Mouse (Mus musculus): ENCODE data around the gene Mylk4. TPM values are rescaled to one million over a fixed set of nuclear protein-coding genes. Genes with fewer than 3 reads are reported as not detected.

Mylk4 gene
- total RNA-seq (2023) = not detected

GRCm38 (mm10) chr13:32783816-32784215 lies at the start of gene Mylk4:
TSS of gene Mylk4 (minus strand) at chr13:32783954.

DNA sequence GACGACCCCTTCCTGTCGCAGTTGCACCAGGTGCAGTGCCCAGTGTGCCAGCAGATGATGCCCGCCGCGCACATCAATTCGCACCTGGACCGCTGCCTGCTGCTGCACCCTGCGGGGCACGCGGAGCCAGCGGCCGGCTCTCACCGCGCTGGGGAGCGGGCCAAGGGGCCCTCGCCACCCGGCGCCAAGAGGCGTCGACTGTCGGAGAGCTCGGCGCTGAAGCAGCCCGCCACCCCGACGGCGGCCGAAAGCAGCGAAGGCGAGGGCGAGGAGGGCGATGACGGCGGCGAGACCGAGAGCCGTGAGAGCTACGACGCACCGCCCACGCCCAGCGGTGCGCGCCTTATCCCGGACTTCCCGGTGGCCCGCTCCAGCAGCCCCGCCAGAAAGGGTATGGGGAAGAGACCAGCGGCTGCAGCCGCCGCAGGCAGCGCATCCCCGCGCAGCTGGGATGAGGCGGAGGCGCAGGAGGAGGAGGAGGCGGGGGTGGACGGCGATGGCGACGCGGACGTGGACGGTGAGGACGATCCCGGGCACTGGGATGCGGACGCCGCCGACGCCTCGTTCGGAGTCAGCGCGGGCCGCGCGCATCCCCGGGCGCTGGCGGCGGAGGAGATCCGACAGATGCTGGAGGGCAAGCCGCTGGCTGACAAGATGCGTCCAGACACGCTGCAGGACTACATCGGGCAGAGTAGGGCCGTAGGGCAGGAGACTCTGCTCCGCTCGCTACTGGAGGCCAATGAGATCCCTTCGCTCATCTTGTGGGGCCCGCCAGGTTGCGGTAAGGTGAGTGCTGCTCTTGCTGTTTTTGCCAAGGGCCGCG lies 18.7 kb upstream of the Mylk4 start, which contains the start of gene D930007J09Rik:
Gene D930007J09Rik, minus strand, starts transcription at position 591 of the 823 bp plus-strand sequence.

DNA sequence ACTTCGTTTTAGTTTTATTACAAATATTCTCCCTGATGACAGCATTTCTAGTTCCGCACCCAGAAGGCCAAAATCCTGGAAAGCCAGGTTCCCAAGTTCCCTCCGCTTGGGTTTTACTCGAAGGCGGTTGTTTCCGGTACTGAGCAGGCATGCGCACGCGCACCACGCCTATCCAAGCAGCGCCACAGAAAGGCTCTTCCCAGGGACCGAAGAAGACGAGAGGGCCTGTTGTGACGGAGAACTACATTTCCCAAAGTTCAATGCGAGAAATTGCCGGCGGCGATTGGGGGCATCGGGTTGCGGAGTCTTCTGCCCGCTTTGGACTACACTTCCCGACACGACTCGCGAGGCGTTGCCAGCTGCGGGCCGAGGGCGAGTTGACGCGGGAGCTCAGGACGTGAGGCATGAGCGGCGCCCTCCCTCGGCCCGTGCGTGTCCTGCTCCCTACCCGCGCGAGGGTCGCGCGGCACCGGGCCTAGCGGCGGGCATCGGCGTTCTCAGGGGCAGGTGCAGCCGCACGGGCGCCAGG lies 18.0 kb upstream of the Mylk4 start, which contains the start of gene Wrnip1:
Gene Wrnip1, plus strand, starts transcription at position 346 of the 529 bp plus-strand sequence.

Other genes with a start within 250 kb of the Mylk4 start
- gene Wrnip1, start 18.1 kb upstream of the Mylk4 start, total RNA-seq (2023) = 10 to 100 TPM in 1 of 2 experiments, 1 to 10 TPM in 1; 9.4 to 15.9 TPM
- not detected for gene D930007J09Rik, start 18.9 kb upstream of the Mylk4 start, total RNA-seq (2023)
- gene Serpinb1a, start 67.2 kb upstream of the Mylk4 start, total RNA-seq (2023) = 100 to 1,000 TPM; 339 to 366 TPM
- not detected for gene Serpinb1c, start 114.3 kb upstream of the Mylk4 start, total RNA-seq (2023)
- under 1 TPM; 0.42 to 0.49 TPM for gene Serpinb6b, start 181.3 kb upstream of the Mylk4 start, total RNA-seq (2023)
- under 1 TPM; 0.42 to 0.67 TPM for gene Serpinb9, start 219.3 kb upstream of the Mylk4 start, total RNA-seq (2023)
- gene Serpinb9b, start 243.5 kb upstream of the Mylk4 start, total RNA-seq (2023) = not detected